Mouse (Mus musculus): Measurements from ENCODE around the gene Pmpca. TPM values are rescaled to one million over a fixed set of nuclear protein-coding genes. Genes with fewer than 3 reads are reported as not detected.
"Not testable (repeated sequence)": the region's sequence is repeated elsewhere in the genome, so short reads cannot be mapped to it uniquely, and the experiment has no call there.

Pmpca gene
- total RNA-seq, 4 experiments from 2014 or later, result 137 to 173 (median 153) TPM

- DNase-seq (ENCODE audit: low spot score), result peak; percentile 55
Measured at GRCm38 (mm10) chr2:26368572-26368971, 20.6 kb upstream of the Pmpca start.

DNA sequence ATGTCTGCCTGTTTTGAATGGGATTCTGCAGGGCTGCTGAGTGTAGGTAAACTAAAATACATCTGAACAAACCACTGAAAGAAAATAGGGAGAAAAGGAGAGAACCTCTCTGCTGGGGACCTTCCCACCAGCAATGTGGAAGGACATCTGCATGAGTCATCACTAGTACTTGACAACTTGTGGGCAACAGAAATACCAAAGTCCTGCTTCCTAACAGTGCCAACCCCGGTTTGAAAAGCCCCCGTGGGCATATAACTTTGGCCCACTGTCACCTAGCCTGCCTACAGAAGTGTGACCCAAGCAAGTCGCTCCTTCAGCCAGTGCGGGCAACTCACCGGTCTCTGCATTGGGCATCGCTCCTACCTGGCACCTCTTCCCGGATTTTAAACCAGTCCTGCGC is 16.7 kb upstream of the Pmpca start:
- DNase-seq (ENCODE audit: low spot score), result no peak

- peak; percentile 78 for DNase-seq (ENCODE audit: low spot score)
Measured at GRCm38 (mm10) chr2:26380131-26380771, 8.9 kb upstream of the Pmpca start, which contains the start of gene Snapc4. Gene Snapc4, minus strand, starts transcription at chr2:26380653.

GRCm38 (mm10) chr2:26380871-26381270 is 8.3 kb upstream of the Pmpca start:
- DNase-seq (ENCODE audit: low spot score), result not testable (repeated sequence)

GRCm38 (mm10) chr2:26387713-26388112 is 1.4 kb upstream of the Pmpca start:
- no peak for DNase-seq (ENCODE audit: low spot score)

GRCm38 (mm10) chr2:26388682-26389153 is 421 bp upstream of the Pmpca start:
- DNase-seq (ENCODE audit: low spot score), result no peak

DNA sequence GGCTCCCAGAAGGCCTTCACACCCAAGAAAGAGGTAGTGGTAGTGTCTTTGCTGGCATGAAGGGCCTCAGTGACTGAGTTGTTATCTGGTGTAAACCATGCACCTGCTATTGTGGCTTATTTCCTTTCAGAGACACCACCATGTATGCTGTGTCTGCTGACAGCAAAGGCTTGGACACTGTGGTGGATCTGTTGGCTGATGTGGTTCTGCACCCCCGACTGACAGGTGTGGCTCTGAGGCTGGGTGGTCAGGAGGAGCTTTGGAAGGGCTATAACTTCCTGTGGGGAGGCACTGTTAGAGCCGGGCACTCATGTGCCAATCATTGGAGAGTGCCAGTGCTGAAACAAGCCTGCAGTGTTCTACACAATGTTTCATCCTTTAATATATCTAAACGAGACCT is 1.8 kb downstream of the Pmpca start:
- DNase-seq (ENCODE audit: low spot score), result no peak

DNA sequence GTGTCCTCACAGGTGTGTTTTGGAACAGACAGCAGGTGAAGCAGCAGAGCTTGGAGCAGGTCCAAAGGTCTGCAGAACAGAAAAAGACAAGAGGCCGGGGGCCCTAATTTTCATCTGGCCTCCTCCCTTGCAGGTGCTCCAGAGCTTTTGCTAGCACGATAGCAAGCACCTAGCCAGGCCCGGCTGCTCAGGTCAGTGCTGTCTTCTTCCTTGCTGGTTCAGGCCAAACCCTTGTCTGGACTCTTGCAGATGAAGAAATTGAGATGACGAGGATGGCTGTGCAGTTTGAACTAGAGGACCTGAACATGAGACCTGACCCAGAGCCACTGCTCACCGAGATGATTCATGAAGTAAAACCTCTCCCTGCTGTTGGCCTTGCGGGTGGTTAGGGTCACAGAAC is 2.5 kb downstream of the Pmpca start:
- DNase-seq (ENCODE audit: low spot score), result no peak

DNA sequence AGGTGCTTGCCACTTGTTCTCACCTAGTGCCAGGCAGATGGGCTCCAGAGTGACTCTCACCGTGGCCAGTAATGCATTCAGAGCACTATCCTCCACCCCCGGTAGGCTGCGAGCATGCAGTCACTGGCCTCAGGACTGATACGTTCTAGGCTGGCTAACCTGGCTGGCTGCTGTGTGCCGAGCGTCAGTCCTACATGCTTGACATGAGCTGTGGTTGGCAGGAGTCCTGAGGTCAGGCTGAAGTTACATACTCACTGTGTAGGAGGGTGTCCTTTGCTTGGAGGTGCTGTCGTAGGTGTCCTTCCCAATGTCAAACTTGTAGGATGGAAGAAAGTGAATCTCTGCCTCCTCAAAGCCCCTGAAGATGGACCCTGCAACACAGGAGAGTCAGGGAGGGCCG is 9.8 kb downstream of the Pmpca start:
- no peak for DNase-seq (ENCODE audit: low spot score)

GRCm38 (mm10) chr2:26399647-26400046 is 10.5 kb downstream of the Pmpca start:
- DNase-seq (ENCODE audit: low spot score), result peak; percentile 51

GRCm38 (mm10) chr2:26400296-26400695 is 11.2 kb downstream of the Pmpca start:
- DNase-seq (ENCODE audit: low spot score), result no peak

GRCm38 (mm10) chr2:26401023-26401422 is 11.9 kb downstream of the Pmpca start:
- no peak for DNase-seq (ENCODE audit: low spot score)

DNA sequence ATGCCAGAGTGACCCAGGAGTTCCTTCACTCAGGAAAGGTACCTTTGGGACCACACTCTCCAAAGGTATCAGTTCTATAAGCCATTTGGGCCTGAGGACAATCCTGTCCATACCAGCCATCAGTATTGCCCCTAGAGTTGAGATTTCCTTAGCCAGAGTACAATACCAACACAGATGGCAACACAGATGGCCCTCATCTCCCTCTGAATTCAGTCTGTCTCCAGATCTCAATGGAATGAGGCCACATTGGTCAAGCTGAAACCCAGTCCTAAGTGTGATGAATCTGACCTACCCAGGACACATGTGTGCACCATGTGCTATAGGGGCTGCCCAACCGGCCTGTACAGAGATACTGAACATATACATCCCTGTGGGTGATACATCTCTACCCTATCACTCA is 13.1 kb downstream of the Pmpca start:
- no peak for DNase-seq (ENCODE audit: low spot score)

DNA sequence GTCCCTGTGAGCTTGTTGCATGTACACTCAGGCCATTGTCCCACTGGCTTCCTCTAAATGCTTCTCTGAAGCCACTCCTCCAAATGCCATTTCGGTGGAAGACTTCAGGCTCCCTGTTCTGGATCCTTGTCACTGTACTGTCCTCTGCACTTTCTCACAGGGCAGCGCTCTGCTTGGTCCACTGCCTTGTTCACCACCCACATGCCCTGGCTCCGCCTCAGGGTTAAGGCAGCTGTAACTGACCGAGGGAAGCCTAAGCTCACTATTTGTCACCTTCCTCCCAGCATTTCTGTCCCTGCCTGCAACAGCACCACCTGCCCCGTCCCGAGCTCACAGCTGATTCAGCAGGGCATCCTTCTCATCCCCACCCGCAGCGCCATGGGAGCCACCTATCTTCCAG is 14.2 kb downstream of the Pmpca start:
- DNase-seq (ENCODE audit: low spot score), result no peak

DNA sequence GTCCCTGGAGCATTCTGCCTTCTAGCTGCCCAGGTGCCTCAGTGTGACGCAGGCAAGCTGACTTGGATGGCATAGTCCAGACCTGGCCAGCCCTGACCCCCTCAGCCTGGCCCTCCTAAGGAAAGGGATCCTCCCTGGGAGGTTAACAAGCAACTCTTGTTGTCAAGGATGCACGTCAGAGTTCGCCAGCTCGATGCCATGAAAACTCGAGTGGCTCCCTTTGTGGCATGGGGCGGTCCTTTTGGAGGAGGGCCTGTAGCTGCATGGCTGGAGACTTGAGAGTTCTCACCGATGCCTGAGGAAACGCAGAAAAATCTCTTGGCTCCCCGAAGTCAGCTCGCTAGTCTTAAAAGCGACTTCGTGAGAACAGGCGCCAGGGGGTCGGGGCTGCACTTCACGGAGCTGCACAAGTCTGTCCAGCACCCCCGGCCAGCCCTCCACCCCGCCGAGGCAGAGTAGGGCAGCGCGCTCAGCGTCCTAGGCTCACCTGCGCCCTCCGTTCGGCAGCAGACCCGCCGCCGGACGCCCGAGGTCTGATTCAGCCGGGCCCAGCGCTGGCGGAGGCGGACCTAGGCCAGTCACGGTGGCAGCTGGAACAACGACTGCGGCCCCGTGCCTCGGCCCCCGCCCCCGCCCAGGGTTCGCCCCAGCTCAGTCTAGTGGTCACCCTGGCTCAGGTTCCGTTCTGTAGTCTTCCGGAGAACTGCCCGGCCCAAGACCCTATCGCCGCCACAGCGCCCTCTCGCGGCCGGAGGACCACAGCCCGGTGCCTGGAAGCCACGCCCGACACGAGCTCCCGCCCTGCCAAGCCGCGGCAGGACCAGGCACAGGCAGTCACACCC is 19.6 kb downstream of the Pmpca start, which contains the start of gene Inpp5e:
Gene Inpp5e (minus strand): TSS at position 689 of the 842 bp plus-strand sequence.
- DNase-seq (ENCODE audit: low spot score), result peak; percentile 97

DNA sequence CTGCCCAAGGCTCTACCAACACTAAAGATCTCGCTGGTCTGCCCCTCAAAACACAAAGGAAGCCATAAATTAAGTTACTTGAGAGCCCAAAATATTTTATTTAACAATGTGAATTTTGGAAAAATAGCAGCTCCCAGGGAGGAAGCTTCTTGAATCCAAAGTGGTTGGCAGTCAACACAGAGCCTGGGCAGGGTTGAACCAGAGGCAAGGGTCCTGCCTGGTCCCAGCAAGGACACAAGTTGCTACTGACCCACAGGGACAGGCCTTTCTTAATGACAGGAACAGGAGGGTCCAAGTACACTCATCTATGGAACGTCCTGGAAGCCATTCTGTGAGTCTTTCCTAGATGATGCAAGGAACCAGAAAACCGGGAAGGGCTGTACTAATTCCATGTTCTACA is 20.2 kb downstream of the Pmpca start:
- DNase-seq (ENCODE audit: low spot score), result no peak

GRCm38 (mm10) chr2:26410091-26410490 is 21.0 kb downstream of the Pmpca start:
- DNase-seq (ENCODE audit: low spot score), result no peak

GRCm38 (mm10) chr2:26410931-26411411 is 21.8 kb downstream of the Pmpca start:
- DNase-seq (ENCODE audit: low spot score), result no peak

GRCm38 (mm10) chr2:26417066-26417465 is 27.9 kb downstream of the Pmpca start:
- no peak for DNase-seq (ENCODE audit: low spot score)

- no peak for DNase-seq (ENCODE audit: low spot score)
Measured at GRCm38 (mm10) chr2:26418120-26418519, 29.0 kb downstream of the Pmpca start.

DNA sequence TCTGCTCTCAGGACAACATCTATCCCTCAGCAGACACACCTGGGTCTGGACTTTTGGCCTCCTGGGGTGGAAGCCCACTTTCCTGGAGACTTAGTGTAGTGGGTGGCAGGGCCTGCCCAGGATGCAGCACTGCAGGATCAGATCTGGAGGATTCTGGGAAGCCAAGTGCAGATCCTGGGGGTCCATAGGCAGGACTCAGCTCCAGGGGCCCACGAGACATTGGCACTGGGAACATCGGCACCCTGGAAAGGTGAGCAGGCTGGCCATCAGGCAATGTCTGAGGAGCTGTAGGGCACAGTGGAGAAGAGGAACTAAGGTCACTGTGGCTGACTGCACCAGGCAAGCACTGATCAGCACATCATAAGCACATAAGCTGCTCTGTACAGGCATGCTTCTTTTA is 32.8 kb downstream of the Pmpca start:
- DNase-seq (ENCODE audit: low spot score), result no peak

GRCm38 (mm10) chr2:26423086-26423485 is 33.9 kb downstream of the Pmpca start:
- DNase-seq (ENCODE audit: low spot score), result no peak

- DNase-seq (ENCODE audit: low spot score), result no peak
Measured at GRCm38 (mm10) chr2:26424541-26424940, 35.4 kb downstream of the Pmpca start.
